Mouse (Mus musculus): ENCODE results near the gene Cdc6. TPM values are rescaled to one million over a fixed set of nuclear protein-coding genes. Genes with fewer than 3 reads are reported as not detected.
"Not testable (repeated sequence)": the region's sequence is repeated elsewhere in the genome, so short reads cannot be mapped to it uniquely, and the experiment has no call there.

Cdc6 gene
- polyA plus RNA-seq, 1 experiment from 2014 or later = 23.0 TPM

- 88% methylated on average over 11 of the region's 11 CpGs for WGBS
- no peaks in the 10 kb centered on the region for H3K27me3 ChIP-seq
- H3K4me3 ChIP-seq = no peak overlapping the region
- ATAC-seq = no peak
- H3K36me3 ChIP-seq (ENCODE audit: poor library complexity, severe bottlenecking) = peaks cover 84% of the 10 kb centered on the region
- no peak overlapping the region for H3K4me2 ChIP-seq
- peaks cover 8% of the 10 kb centered on the region for H3K4me1 ChIP-seq
- H3K9me3 ChIP-seq (replicated peaks) = no peaks in the 10 kb centered on the region
- H3K9ac ChIP-seq = no peak overlapping the region
- no peak overlapping the region for H3K27ac ChIP-seq
Observed at GRCm38 (mm10) chr11:98914196-98914595, 6.6 kb downstream of the Cdc6 start.

GRCm38 (mm10) chr11:98916376-98916775 lies 8.8 kb downstream of the Cdc6 start:
- ATAC-seq; H3K9me3 ChIP-seq (replicated peaks); H3K9ac ChIP-seq; H3K4me1 ChIP-seq; H3K4me3 ChIP-seq; H3K27ac ChIP-seq; H3K27me3 ChIP-seq; H3K4me2 ChIP-seq: not testable (repeated sequence)
- peaks cover 89% of the 10 kb centered on the region for H3K36me3 ChIP-seq (ENCODE audit: poor library complexity, severe bottlenecking)
- WGBS = 93% methylated on average over 3 of the region's 3 CpGs

GRCm38 (mm10) chr11:98917428-98918005 lies 9.9 kb downstream of the Cdc6 start:
- Histone ChIP-seq H3K4me2 (no peak overlapping the region), H3K9ac (peak overlapping the region; percentile 26; the same call in 1 of the 2 replicates), H3K4me1 (peaks cover 4% of the 10 kb centered on the region; the same call in 1 of the 2 replicates), H3K9me3 (replicated peaks) (no peaks in the 10 kb centered on the region), H3K4me3 (no peak overlapping the region), H3K27me3 (no peaks in the 10 kb centered on the region), H3K36me3 (ENCODE audit: poor library complexity, severe bottlenecking) (peaks cover 80% of the 10 kb centered on the region), H3K27ac (no peak overlapping the region)
- no peak for ATAC-seq
- WGBS = 81% methylated on average over 13 of the region's 13 CpGs

GRCm38 (mm10) chr11:98918231-98918630 lies 10.6 kb downstream of the Cdc6 start:
- H3K27ac ChIP-seq = no peak overlapping the region
- H3K9ac ChIP-seq = peak overlapping the region; percentile 26; the same call in 1 of the 2 replicates
- 83% methylated on average over 9 of the region's 9 CpGs for whole genome bisulfite sequencing

GRCm38 (mm10) chr11:98919009-98919408 lies 11.4 kb downstream of the Cdc6 start:
- no peak overlapping the region for H3K4me3 ChIP-seq
- peaks cover 70% of the 10 kb centered on the region for H3K36me3 ChIP-seq (ENCODE audit: poor library complexity, severe bottlenecking)
- 92% methylated on average over 11 of the region's 11 CpGs for WGBS
- H3K9me3 ChIP-seq (replicated peaks) = no peaks in the 10 kb centered on the region
- peaks cover 16% of the 10 kb centered on the region for H3K4me1 ChIP-seq
- H3K4me2 ChIP-seq = no peak overlapping the region
- no peak for ATAC-seq
- H3K27ac ChIP-seq = no peak overlapping the region
- no peak overlapping the region for H3K9ac ChIP-seq
- H3K27me3 ChIP-seq = no peaks in the 10 kb centered on the region

More at GRCm38 (mm10) chr11:98918231-98918630, 10.6 kb downstream of the Cdc6 start:
- Histone ChIP-seq H3K27me3 (no peaks in the 10 kb centered on the region), H3K9me3 (replicated peaks) (no peaks in the 10 kb centered on the region), H3K4me3 (no peak overlapping the region), H3K4me2 (no peak overlapping the region), H3K36me3 (ENCODE audit: poor library complexity, severe bottlenecking) (peaks cover 75% of the 10 kb centered on the region), H3K4me1 (peaks cover 11% of the 10 kb centered on the region)
- no peak for ATAC-seq

GRCm38 (mm10) chr11:98921813-98922212 lies 14.2 kb downstream of the Cdc6 start:
- H3K4me3 ChIP-seq; H3K27ac ChIP-seq; H3K9ac ChIP-seq; H3K4me2 ChIP-seq; H3K27me3 ChIP-seq; H3K9me3 ChIP-seq (replicated peaks); ATAC-seq: not testable (repeated sequence)
- Histone ChIP-seq H3K36me3 (ENCODE audit: poor library complexity, severe bottlenecking) (peaks cover 45% of the 10 kb centered on the region), H3K4me1 (peaks cover 43% of the 10 kb centered on the region)
- WGBS = 55% methylated on average over 15 of the region's 15 CpGs

- ATAC-seq = not testable (repeated sequence)
Observed at GRCm38 (mm10) chr11:98922307-98922706, 14.7 kb downstream of the Cdc6 start.

GRCm38 (mm10) chr11:98922851-98923711 lies 15.5 kb downstream of the Cdc6 start:
- Histone ChIP-seq H3K4me1 (peaks cover 54% of the 10 kb centered on the region), H3K27ac (peak overlapping the region; percentile 31; the same call in 1 of the 2 replicates), H3K36me3 (ENCODE audit: poor library complexity, severe bottlenecking) (peaks cover 32% of the 10 kb centered on the region)
- 59% methylated on average over 16 of the region's 16 CpGs for WGBS
- H3K9me3 ChIP-seq (replicated peaks); H3K27me3 ChIP-seq; H3K9ac ChIP-seq; H3K4me3 ChIP-seq; ATAC-seq; H3K4me2 ChIP-seq: not testable (repeated sequence)

More at GRCm38 (mm10) chr11:98922307-98922706, 14.7 kb downstream of the Cdc6 start:
- not testable (repeated sequence) for H3K27me3 ChIP-seq; H3K9ac ChIP-seq; H3K4me3 ChIP-seq; H3K9me3 ChIP-seq (replicated peaks); H3K4me2 ChIP-seq; H3K27ac ChIP-seq
- Histone ChIP-seq H3K4me1 (peaks cover 46% of the 10 kb centered on the region), H3K36me3 (ENCODE audit: poor library complexity, severe bottlenecking) (peaks cover 40% of the 10 kb centered on the region)
- 57% methylated on average over 10 of the region's 10 CpGs for WGBS

GRCm38 (mm10) chr11:98924633-98925175 lies 17.1 kb downstream of the Cdc6 start:
- peaks cover 16% of the 10 kb centered on the region for H3K36me3 ChIP-seq (ENCODE audit: poor library complexity, severe bottlenecking)
- H3K4me2 ChIP-seq = peak overlapping the region; percentile 42
- no peak overlapping the region for H3K4me3 ChIP-seq
- no peak for ATAC-seq
- no peaks in the 10 kb centered on the region for H3K27me3 ChIP-seq
- H3K4me1 ChIP-seq = peaks cover 70% of the 10 kb centered on the region
- no peaks in the 10 kb centered on the region for H3K9me3 ChIP-seq (replicated peaks)
- H3K27ac ChIP-seq = peak overlapping the region; percentile 54
- no peak overlapping the region for H3K9ac ChIP-seq
- 35% methylated on average over 5 of the region's 5 CpGs for WGBS

GRCm38 (mm10) chr11:98925265-98925721 lies 17.7 kb downstream of the Cdc6 start:
- peaks cover 76% of the 10 kb centered on the region for H3K4me1 ChIP-seq
- H3K9me3 ChIP-seq (replicated peaks) = no peaks in the 10 kb centered on the region
- peak overlapping the region; percentile 37; the same call in 1 of the 2 replicates for H3K9ac ChIP-seq
- H3K4me2 ChIP-seq = peak overlapping the region; percentile 42
- peak; percentile 8; the same call in 1 of the 2 replicates for ATAC-seq
- 0% methylated on average over 10 of the region's 10 CpGs for WGBS
- H3K36me3 ChIP-seq (ENCODE audit: poor library complexity, severe bottlenecking) = peaks cover 10% of the 10 kb centered on the region; the same call in 1 of the 2 replicates
- H3K27ac ChIP-seq = peak overlapping the region; percentile 55
- no peaks in the 10 kb centered on the region for H3K27me3 ChIP-seq
- H3K4me3 ChIP-seq = no peak overlapping the region

GRCm38 (mm10) chr11:98925868-98926311 lies 18.3 kb downstream of the Cdc6 start:
- H3K36me3 ChIP-seq (ENCODE audit: poor library complexity, severe bottlenecking) = peaks cover 5% of the 10 kb centered on the region; the same call in 1 of the 2 replicates
- no peak overlapping the region for H3K4me3 ChIP-seq
- H3K4me2 ChIP-seq = peak overlapping the region; percentile 42
- peak overlapping the region; percentile 40 for H3K9ac ChIP-seq
- H3K9me3 ChIP-seq (replicated peaks) = no peaks in the 10 kb centered on the region
- peaks cover 82% of the 10 kb centered on the region for H3K4me1 ChIP-seq
- ATAC-seq = no peak; the same call in 1 of the 2 replicates
- H3K27me3 ChIP-seq = no peaks in the 10 kb centered on the region
- H3K27ac ChIP-seq = peak overlapping the region; percentile 55
- WGBS = 3% methylated on average over 12 of the region's 12 CpGs

GRCm38 (mm10) chr11:98926553-98926952 lies 19.0 kb downstream of the Cdc6 start:
- Histone ChIP-seq H3K4me1 (peaks cover 88% of the 10 kb centered on the region), H3K4me2 (no peak overlapping the region), H3K27me3 (no peaks in the 10 kb centered on the region), H3K27ac (peak overlapping the region; percentile 19; the same call in 1 of the 2 replicates), H3K9me3 (replicated peaks) (no peaks in the 10 kb centered on the region), H3K9ac (no peak overlapping the region), H3K36me3 (ENCODE audit: poor library complexity, severe bottlenecking) (no peaks in the 10 kb centered on the region), H3K4me3 (no peak overlapping the region)
- no peak for ATAC-seq
- WGBS = 66% methylated on average over 7 of the region's 7 CpGs

All from forebrain, embryonic 13.5 days (tissue).